Mouse (Mus musculus): ENCODE results near the gene Olfr750.
A peak's percentile ranks its signal among the peaks of the same experiment; 100 is the strongest.

Olfr750 gene

GRCm38 (mm10) chr14:51027387-51028155, 46.7 kb downstream of the Olfr750 start:
- DNase-seq (ENCODE audit: low spot score in 2 of 2), result no peak

- peak; percentile 67 to 77 for DNase-seq (ENCODE audit: low spot score in 2 of 2)
These were observed 47.7 kb downstream of the Olfr750 start for GRCm38 (mm10) chr14:51026391-51027133.

- no peak for DNase-seq (ENCODE audit: low spot score in 2 of 2)
These were observed 49.4 kb downstream of the Olfr750 start for GRCm38 (mm10) chr14:51024820-51025219.

DNA sequence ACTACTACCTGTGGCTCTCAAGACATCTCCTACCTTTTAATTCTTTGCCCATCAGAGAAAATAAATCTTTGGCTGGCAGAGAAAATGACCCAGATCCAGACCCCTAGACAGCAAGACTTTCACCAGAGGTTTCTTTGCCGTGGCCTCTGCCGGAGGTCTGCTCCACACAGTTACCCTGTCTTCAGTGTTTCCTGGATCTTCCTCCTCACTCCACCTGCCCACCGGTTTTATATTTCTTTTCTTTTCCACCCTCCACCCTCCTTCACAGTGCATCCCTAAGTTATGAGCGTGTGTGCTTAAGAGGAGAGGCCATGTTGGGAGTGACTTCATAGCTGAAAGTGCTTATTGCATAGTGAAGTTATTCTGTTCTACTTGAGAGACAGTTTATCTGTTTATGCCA, 50.8 kb downstream of the Olfr750 start:
- DNase-seq (ENCODE audit: low spot score in 2 of 2), result no peak

GRCm38 (mm10) chr14:51017256-51017655, 57.0 kb downstream of the Olfr750 start:
- DNase-seq (ENCODE audit: low spot score in 2 of 2), result no peak

Data from natural killer cell, adult 2 months (primary cell).